Mouse (Mus musculus) CH12.LX (cell line): Measurements from ENCODE around the gene Gucy1a1. TPM values are rescaled to one million over a fixed set of nuclear protein-coding genes. Genes with fewer than 3 reads are reported as not detected.

Experiments used
- DNase-seq: peaks from one replicate; pipeline ENCODE4 v3.0.0-alpha.2; 2013; ENCODE audit errors: extremely low read depth
- H3K27ac ChIP-seq: 2 replicates; pipeline ENCODE4 v1.5.1; 2012; ENCODE audit warnings: low read depth, mild to moderate bottlenecking, control low read depth, moderate library complexity; ENCODE audit not compliant: insufficient read depth
- H3K27me3 ChIP-seq: replicated peaks from 2 replicates; pipeline ENCODE3; 2012; ENCODE audit warnings: inconsistent platforms
- H3K36me3 ChIP-seq, 2 experiments: replicated peaks in 1 of 2; 2 replicates each; pipeline versions ENCODE3 to v1.6.1; 2012; ENCODE audit warnings: inconsistent platforms in 1 of 2, low read length in 1 of 2, mild to moderate bottlenecking in 1 of 2, mixed read lengths in 1 of 2, moderate library complexity in 1 of 2; ENCODE audit not compliant: control insufficient read depth in 1 of 2, insufficient read depth in 1 of 2
- H3K4me1 ChIP-seq, 2 experiments: 2 replicates each; pipeline ENCODE4 v1.6.1; 2012; ENCODE audit warnings: inconsistent platforms in 1 of 2, moderate library complexity in 1 of 2; ENCODE audit not compliant: insufficient read depth in 2 of 2, control insufficient read depth in 1 of 2
- H3K4me2 ChIP-seq: 2 replicates; pipeline ENCODE4 v1.6.1; 2012; ENCODE audit warnings: low read depth, mild to moderate bottlenecking, control low read depth; ENCODE audit not compliant: poor library complexity, insufficient read depth, severe bottlenecking
- H3K4me3 ChIP-seq, 3 experiments: fragments of 150-350 bp in 1 of 3; sonication (generic) in 1 of 3; replicated peaks in 1 of 3; 2 replicates each; pipeline versions ENCODE3 to v1.5.1; 2011 to 2012; ENCODE audit warnings: low read depth in 2 of 3, low read length in 2 of 3, mild to moderate bottlenecking in 2 of 3, moderate library complexity in 2 of 3, control low read depth in 1 of 3, improper control_type of control experiment in 1 of 3, inconsistent platforms in 1 of 3, mixed read lengths in 1 of 3; ENCODE audit not compliant: poor library complexity in 1 of 3
- H3K79me2 ChIP-seq: replicated peaks from 2 replicates; pipeline ENCODE4 v1.6.1; 2012; ENCODE audit warnings: mild to moderate bottlenecking, moderate library complexity; ENCODE audit not compliant: control insufficient read depth, poor library complexity, insufficient read depth, severe bottlenecking; ENCODE audit errors: extremely low read depth
- H3K9ac ChIP-seq: 2 replicates; pipeline ENCODE4 v1.6.1; 2012; ENCODE audit warnings: low read depth, mild to moderate bottlenecking, control low read depth, moderate library complexity; ENCODE audit not compliant: insufficient read depth
- H3K9me3 ChIP-seq: replicated peaks from 2 replicates; pipeline ENCODE3; 2012; ENCODE audit warnings: low read length, inconsistent platforms, mixed read lengths
- CHD1 ChIP-seq: IDR thresholded peaks from 2 replicates; pipeline ENCODE4 v1.6.1; 2012; ENCODE audit warnings: low read depth, low read length, improper control_type of control experiment, inconsistent platforms
- ELF1 ChIP-seq: IDR thresholded peaks from 2 replicates; pipeline ENCODE4 v1.6.1; 2014; ENCODE audit warnings: low read depth, mild to moderate bottlenecking, inconsistent platforms, low read length, improper control_type of control experiment
- HCFC1 ChIP-seq: IDR thresholded peaks from 2 replicates; pipeline ENCODE4 v1.6.1; 2012; ENCODE audit warnings: low read depth, mild to moderate bottlenecking, inconsistent platforms, low read length, improper control_type of control experiment
- JUND ChIP-seq: conservative IDR thresholded peaks from 2 replicates; pipeline ENCODE4 v1.6.1; 2011; ENCODE audit warnings: low read depth, low read length, improper control_type of control experiment
- KAT2A ChIP-seq: IDR thresholded peaks from 2 replicates; pipeline ENCODE4 v1.6.1; 2012; ENCODE audit warnings: low read length, improper control_type of control experiment, inconsistent platforms; ENCODE audit not compliant: insufficient replicate concordance
- MAFK ChIP-seq: IDR thresholded peaks from 2 replicates; pipeline ENCODE4 v1.6.1; 2011; ENCODE audit warnings: low read length, improper control_type of control experiment; ENCODE audit not compliant: insufficient replicate concordance
- MAX ChIP-seq: IDR thresholded peaks from 2 replicates; pipeline ENCODE4 v1.6.1; 2011; ENCODE audit warnings: low read length, improper control_type of control experiment
- MEF2A ChIP-seq: IDR thresholded peaks from 2 replicates; pipeline ENCODE4 v1.6.1; 2014; ENCODE audit warnings: low read depth, mild to moderate bottlenecking, inconsistent platforms, low read length, improper control_type of control experiment, borderline replicate concordance
- NRF1 ChIP-seq: IDR thresholded peaks from 2 replicates; pipeline ENCODE4 v1.6.1; 2014; ENCODE audit warnings: low read depth, mild to moderate bottlenecking, inconsistent platforms, low read length, improper control_type of control experiment, moderate library complexity
- POLR2A ChIP-seq: IDR thresholded peaks from 2 replicates; pipeline ENCODE4 v1.6.1; 2011; ENCODE audit warnings: low read depth, mild to moderate bottlenecking, improper control_type of control experiment, low read length
- RAD21 ChIP-seq: IDR thresholded peaks from 2 replicates; pipeline ENCODE4 v1.6.1; 2011; ENCODE audit warnings: low read depth, mild to moderate bottlenecking, low read length, improper control_type of control experiment, moderate library complexity
- RCOR1 ChIP-seq: conservative IDR thresholded peaks from 2 replicates; pipeline ENCODE4 v1.6.1; 2012; ENCODE audit warnings: low read depth, mild to moderate bottlenecking, inconsistent platforms, low read length, improper control_type of control experiment
- SIN3A ChIP-seq: IDR thresholded peaks from 2 replicates; pipeline ENCODE4 v1.6.1; 2012; ENCODE audit warnings: low read length, improper control_type of control experiment, inconsistent platforms
- SMC3 ChIP-seq: IDR thresholded peaks from 2 replicates; pipeline ENCODE4 v1.6.1; 2011; ENCODE audit warnings: low read depth, low read length, improper control_type of control experiment
- TCF12 ChIP-seq: IDR thresholded peaks from 2 replicates; pipeline ENCODE4 v1.6.1; 2014; ENCODE audit warnings: low read depth, mild to moderate bottlenecking, inconsistent platforms, low read length, improper control_type of control experiment
- UBTF ChIP-seq: IDR thresholded peaks from 2 replicates; pipeline ENCODE4 v1.6.1; 2012; ENCODE audit warnings: low read depth, mild to moderate bottlenecking, inconsistent platforms, low read length, improper control_type of control experiment, moderate library complexity
- USF1 ChIP-seq: IDR thresholded peaks from 2 replicates; pipeline ENCODE4 v1.6.1; 2014; ENCODE audit warnings: low read depth, mild to moderate bottlenecking, inconsistent platforms, low read length, improper control_type of control experiment
- USF2 ChIP-seq: conservative IDR thresholded peaks from 2 replicates; pipeline ENCODE4 v1.6.1; 2011; ENCODE audit warnings: low read depth, low read length, improper control_type of control experiment
- ZC3H11A ChIP-seq: IDR thresholded peaks from 2 replicates; pipeline ENCODE4 v1.6.1; 2012; ENCODE audit warnings: low read depth, mild to moderate bottlenecking, inconsistent platforms, low read length, improper control_type of control experiment
- ZKSCAN1 ChIP-seq: IDR thresholded peaks from 2 replicates; pipeline ENCODE4 v1.6.1; 2012; ENCODE audit warnings: low read depth, inconsistent platforms, low read length, improper control_type of control experiment, borderline replicate concordance
- ZMIZ1 ChIP-seq: IDR thresholded peaks from 2 replicates; pipeline ENCODE4 v1.6.1; 2012; ENCODE audit warnings: low read depth, mild to moderate bottlenecking, inconsistent platforms, low read length, improper control_type of control experiment
- ZNF384 ChIP-seq: IDR thresholded peaks from 2 replicates; pipeline ENCODE4 v1.6.1; 2012; ENCODE audit warnings: low read depth, low read length, improper control_type of control experiment, inconsistent platforms
- dilution Hi-C: fragments of 300-500 bp; cut with MboI; formaldehyde crosslinking; loops from 2 replicates; pipeline ENCODE4 v1.14.3; 2020; ENCODE audit warnings: low sequenced_read_pairs; ENCODE audit not compliant: extremely low pct_unique_long_range_greater_than_20kb, extremely low pct_ligation_motif_present
- in situ Hi-C: fragments of 300-500 bp; cut with MboI; formaldehyde crosslinking; loops from 3 replicates; pipeline ENCODE4 v1.14.3; 2019; ENCODE audit warnings: low sequenced_read_pairs, low pct_ligation_motif_present, low pct_unique_long_range_greater_than_20kb, mixed read lengths
- polyA plus RNA-seq: library from polyadenylated mRNA; unstranded; fragments of >175 nt; gene quantifications from 2 replicates; pipeline ENCODE4 v1.2.1, GENCODE M21; 2012; ENCODE audit warnings: low read depth; ENCODE audit not compliant: insufficient read length
- total RNA-seq, 2 experiments: library from RNA; depleted of rRNA; stranded (reverse); fragments of 300-350 nt in 1 of 2; fragments of >200 nt in 1 of 2; gene quantifications; 2 replicates each; pipeline ENCODE4 v1.2.3; 2012 to 2014

Gucy1a1 gene
- total and polyA plus RNA-seq, 3 experiments, result not detected

- H3K27me3 ChIP-seq, result no peaks in the 10 kb centered on the region
- dilution Hi-C loops (no loop called here), in situ Hi-C loops (no loop called here)
- H3K9me3 ChIP-seq, result no peaks in the 10 kb centered on the region
- H3K4me1 ChIP-seq, result no peaks in the 10 kb centered on the region
- no peak overlapping the region for H3K27ac ChIP-seq
- TF ChIP-seq ZMIZ1, result no peak
- TF ChIP-seq JUND, result no peak
- TF ChIP-seq USF1, result no peak
- no peak for TF ChIP-seq RCOR1
- no peak for TF ChIP-seq ZC3H11A
- no peak for TF ChIP-seq ZKSCAN1
- TF ChIP-seq MAFK, result no peak
- TF ChIP-seq UBTF, result no peak
- TF ChIP-seq TCF12, result no peak
- no peak for TF ChIP-seq MAX
- no peak for TF ChIP-seq RAD21
- TF ChIP-seq KAT2A, result no peak
- TF ChIP-seq POLR2A, result no peak
- TF ChIP-seq NRF1, result no peak
- TF ChIP-seq SIN3A, result no peak
- no peak for TF ChIP-seq USF2
- H3K79me2 ChIP-seq, result no peaks in the 10 kb centered on the region
- no peak overlapping the region for H3K9ac ChIP-seq
- no peak for DNase-seq
- H3K4me3 ChIP-seq, result no peak overlapping the region
- no peaks in the 10 kb centered on the region for H3K36me3 ChIP-seq
- H3K4me2 ChIP-seq, result no peak overlapping the region
Observed at GRCm38 (mm10) chr3:82175501-82175900, 29.9 kb upstream of the Gucy1a1 start.

GRCm38 (mm10) chr3:82167064-82167463 lies 21.5 kb upstream of the Gucy1a1 start:
- no peaks in the 10 kb centered on the region for H3K9me3 ChIP-seq
- H3K4me2 ChIP-seq, result no peak overlapping the region
- dilution Hi-C loops, result no loop called here
- no peak for DNase-seq
- H3K79me2 ChIP-seq, result no peaks in the 10 kb centered on the region
- no peaks in the 10 kb centered on the region for H3K4me1 ChIP-seq
- no peak overlapping the region for H3K4me3 ChIP-seq
- no peaks in the 10 kb centered on the region for H3K27me3 ChIP-seq
- no peak overlapping the region for H3K9ac ChIP-seq
- no peak overlapping the region for H3K27ac ChIP-seq
- TF ChIP-seq HCFC1 (no peak), ZKSCAN1 (no peak), RCOR1 (no peak), ZNF384 (no peak), ELF1 (no peak), TCF12 (no peak), POLR2A (no peak), CHD1 (no peak), MEF2A (no peak), SIN3A (no peak), SMC3 (no peak)
- H3K36me3 ChIP-seq, result no peaks in the 10 kb centered on the region
- in situ Hi-C loops, result no loop called here
